Mouse (Mus musculus): Measurements from ENCODE around the gene Mef2d. TPM values are rescaled to one million over a fixed set of nuclear protein-coding genes. Genes with fewer than 3 reads are reported as not detected.

Mef2d gene
- total RNA-seq, 4 experiments from 2014 or later: 82.0 to 111 (median 89.0) TPM

DNA sequence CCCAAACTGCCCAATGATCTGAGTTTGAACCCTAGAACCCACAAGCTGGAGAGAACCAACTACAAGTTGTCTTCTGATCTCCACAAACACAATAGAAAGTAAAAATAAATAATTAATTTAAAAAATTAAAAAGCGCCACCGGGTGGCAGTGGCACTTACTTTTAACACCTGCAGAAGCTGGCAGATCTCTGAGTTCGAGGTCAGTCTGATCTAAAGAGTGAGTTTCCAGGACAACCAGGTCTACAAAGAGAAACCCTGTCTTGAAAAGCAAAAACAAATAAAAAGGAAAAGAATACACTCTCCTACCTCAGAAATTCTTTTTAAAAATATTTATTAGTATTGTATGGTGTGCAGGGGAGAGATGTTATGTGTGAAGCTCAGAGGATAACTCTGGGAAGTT, 4.4 kb upstream of the Mef2d start:
- no peak for DNase-seq

DNA sequence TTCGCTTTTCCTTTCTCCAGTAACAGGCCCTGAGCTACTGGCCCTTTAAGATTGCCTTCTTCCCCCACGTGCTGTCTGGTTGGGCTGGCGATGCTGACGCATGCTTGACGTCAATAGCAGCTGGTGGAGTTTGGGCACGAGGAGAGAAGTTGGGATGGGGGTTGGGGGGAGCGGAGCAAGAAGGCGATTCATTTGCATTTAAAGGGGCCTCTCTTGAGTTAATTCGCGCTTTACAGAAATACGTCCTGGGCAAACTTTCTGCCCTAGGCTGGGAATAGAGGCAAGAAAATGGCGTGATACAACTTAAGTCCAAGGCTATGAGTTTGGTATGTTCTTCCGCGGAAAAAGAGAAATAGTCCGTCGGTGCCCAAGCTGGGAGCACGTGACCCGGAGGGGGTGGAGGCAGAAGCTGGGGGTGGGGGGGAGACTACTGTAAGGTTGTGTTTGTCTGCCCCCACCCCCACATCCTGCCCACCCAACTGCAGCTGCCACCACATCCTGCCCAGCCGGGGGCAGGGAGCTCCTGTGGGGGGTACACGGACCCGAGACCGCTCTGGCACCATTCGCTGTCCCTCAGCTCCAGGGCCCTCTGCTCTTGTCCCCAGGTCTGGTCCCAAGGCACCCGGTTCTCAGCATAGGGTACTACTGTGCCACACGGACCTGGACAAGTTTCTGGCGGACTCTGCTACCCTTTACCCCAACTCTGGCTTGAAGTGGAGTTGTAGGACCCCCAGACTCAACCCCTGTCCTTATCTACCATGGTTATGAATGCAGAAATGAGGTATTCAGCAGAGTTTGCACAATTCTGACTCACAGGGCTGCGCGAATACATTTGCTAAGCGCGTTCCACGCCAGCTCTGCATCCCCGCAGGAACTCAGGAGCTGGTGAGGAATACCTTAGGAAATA, 3.6 kb upstream of the Mef2d start:
- peak; percentile 97 for DNase-seq

DNA sequence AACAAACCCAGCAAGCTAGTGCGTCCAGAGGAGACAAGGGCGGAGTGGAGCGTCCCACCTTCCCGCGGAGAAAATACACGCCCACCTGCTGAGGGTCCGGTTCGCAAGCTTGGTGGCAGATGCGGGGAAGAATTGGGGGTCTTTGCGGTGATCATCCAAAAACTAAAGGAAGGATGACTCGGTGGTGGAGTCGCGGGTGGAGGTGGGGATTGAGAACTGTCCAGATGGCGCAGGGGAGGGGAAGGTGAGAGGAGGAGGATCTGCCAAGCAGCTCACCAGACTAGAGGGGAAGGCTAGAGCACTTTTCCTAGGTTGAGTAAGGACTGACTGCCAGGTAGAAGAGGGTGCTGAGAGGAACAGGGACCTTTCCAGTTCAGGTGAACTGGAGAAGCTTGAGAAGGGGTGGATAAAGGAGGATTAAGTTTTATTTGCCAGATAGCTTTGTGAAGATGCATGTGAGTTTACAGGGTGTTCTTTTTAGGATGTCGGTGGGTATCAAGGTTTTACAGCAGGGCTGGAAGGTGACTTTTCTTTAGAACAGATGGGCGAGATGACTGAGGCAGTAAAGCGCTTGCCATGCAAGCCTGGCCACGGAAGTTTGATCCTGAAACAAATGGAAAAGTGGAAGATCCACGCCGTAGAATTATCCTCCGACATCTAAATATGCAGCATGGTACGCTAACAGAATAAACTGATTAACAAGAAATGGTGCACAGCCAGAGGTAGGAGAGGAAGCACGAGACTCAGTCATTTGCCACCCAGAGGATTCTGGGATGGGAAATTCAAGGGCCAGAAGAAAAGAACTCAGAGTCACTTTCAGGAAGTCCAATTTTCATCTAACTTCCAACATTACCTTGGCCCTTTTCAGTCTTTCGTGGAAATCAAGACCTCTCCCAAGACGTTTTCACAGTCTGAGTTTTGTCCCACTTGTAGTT, 2.7 kb upstream of the Mef2d start:
- DNase-seq: no peak

DNA sequence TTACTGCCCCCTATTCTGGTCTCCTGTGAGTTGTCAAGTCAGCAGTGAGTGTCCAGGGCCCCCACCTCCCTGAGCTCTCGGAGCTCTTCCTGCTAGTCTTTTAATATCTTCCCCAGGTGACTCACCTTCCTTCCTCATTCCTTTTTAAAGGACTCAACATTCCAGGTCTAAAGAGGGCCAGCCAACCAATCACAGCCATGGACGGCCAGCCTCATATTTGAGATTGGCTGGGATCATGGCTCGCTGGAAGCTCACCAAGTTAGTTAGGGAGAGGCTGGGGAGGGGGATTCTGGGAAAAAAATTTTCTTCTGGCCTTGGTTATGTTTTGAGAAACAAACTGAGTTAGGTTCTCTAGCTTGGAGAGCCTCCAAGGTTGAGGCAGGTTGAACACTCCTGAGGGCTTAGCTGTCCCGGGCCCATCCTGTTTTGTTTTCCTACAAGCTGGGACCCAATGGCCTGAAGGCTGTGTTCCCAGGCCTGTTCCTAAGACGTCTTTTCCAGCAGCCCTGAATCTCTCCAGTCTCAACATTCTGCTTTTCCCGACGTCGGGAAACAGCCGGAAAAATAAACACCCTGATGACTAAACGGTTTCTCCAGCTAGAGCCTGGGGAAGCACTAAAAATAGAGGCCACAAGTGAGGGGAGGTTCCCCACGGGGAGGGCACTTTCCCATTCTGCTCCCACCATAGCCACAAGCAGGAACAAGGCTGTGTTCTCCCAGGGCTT, 1.8 kb upstream of the Mef2d start:
- peak; percentile 29 for DNase-seq

DNA sequence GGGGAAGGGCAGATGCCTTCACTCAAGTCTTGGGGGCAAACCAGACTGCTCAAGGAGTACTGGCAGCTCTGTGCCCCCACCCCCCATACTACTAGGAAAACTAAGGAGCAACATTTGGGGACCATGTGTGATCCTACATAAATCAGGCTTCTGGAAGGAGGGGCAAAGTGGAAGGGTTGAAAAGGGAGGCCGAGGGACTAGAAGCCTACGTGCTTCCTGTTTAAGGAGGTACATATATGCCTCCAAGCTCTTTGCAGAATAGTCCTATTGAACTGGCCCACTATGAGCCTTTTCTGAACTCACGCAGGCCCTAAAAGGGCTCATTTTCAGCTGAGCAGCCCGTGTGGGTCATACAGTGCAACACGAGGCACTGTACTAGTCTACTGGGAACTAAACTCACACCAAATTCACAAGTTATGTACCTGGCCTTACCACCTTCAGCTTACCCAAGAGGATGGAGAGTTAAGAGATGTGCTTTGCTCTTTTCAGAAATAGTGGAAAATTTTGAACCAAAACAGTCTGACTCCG, 1.2 kb upstream of the Mef2d start:
- no peak for DNase-seq

DNA sequence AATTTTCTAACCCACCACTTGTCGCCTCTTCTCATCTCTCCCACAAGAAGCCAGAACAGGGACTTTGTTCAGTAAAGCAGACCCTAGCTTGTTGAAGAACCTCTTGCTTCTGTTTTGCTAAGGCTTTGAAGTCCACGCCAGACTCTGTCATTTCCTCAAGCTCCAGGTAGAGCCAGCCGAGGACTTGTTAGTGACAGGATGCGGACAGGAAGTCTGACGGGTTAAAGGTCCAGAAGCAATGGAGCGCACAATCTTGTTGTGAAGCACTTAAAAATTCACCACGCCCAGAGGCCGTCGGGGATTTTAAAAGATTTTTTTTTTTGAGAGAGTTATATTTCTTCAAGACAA, 759 bp upstream of the Mef2d start:
- peak; percentile 45 for DNase-seq

DNA sequence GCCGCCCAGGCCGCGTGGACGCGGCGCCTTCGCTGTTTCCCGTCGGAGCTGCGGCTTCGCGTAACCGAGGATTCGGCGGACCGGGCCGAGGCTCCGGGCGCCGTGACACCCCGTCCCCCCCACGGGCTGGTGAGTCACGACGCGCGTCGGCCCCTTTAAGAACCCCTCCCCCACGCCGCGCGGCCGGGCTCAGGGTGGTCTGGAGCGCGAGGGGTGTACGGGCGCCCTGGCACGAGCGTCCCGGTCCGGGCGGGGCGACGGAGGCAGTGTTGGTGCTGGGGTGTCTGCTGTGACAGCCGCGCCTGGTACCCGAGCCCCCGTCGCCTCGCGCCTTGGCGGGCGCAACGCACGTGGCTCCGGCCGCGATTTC, 359 bp downstream of the Mef2d start:
- DNase-seq: peak; percentile 62

DNA sequence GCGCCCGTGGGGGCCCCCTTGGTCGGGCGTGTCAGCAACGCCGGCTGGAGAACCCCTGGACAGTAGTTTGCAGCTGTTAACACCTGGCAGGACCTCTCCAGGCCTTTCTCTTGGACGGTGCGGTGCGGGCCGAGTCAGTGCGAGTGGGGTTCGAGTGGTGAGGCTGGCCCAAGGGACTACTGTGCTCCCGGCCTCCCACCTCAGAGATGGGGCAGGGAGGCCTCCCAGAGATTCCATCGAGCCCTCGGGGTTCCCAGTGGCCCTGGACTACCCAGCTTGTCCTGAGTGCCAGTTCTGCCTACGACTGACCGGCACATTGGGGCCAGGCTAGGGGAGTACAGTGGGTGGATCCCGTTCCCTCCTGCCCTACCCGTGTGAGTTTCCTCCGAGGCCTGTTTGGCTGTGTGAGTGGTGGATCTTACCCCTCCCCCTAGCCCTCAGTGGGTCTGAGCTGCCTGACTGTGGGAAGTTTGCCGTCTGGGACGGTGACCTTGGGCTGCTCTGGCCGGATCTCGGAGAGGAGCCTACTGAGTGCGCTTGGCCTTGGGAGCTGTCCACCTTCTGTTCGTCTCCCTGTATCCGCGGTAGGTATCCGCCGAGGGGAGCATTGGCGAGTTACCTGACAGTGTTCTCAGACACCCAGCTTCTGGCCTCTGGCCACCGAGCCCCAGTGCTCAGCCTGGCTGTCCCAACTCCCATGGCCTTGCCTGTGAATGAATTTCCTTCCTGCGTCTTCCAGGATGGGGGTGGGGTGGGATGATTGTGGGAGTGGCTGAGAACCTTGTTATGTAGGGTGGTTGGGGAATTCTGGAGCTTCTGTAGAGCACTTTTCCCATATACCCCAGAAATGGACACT, 972 bp downstream of the Mef2d start:
- DNase-seq: peak; percentile 83

DNA sequence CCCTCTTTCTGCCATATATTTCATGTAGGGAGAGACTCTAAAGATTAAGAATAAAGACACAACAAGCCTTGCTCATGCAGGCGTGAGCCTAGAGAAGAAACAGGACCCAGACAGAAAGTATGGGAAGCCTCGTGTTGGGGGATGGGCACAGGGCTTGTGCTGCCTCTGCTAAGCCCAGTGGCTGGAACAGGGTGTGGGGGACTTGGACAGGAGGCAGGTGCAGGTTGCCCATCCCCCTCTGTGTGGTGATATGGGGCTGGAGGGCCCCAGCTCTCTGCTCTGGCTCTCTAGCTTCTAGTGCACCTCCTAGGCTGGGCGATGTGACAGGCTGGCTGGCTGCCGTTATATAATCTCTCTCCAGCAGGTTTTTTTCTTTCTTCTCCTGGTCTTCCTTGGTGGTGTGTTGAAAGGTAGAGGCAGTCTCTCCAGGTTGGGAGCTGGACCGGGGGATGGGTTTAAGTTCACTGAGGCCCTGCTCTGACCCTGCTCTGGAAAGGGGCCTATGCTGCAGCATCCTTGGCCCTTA, 1.9 kb downstream of the Mef2d start:
- no peak for DNase-seq

DNA sequence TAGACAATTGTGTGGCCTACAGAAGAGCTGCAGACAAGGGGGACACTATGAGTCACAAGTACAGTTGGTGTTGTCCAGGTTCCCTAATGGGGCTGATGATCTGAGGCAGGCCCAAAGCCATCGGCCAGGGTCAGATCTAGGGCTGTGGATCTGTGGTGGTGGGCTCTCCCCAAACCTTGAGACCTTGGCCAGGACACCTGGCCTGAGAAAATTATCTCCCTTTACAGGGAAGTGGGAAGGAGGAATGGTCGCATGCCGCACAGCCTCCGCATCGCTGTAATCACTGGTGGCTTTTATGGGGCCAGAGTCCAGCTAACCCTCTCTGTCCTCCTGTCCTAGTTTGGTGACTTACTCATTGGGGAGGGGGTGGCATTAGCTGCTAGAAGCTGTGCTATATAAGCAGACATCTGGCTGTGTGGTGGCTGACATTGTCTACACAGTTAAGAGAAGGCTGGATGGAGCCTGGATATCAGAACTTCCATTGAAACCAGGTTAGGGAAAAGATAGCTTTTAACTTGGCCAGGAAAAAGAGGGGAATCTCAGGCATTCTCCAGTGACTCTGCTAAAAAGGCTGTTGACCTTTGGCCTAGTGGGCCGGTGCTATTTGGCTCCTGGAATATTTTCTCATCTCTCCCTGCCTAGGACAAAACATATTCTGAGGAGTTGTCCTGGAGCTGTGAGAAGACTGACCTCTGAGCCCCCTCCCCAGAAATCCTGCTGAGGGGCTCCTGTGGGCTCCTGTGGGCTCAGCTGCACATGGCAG, 2.7 kb downstream of the Mef2d start:
- no peak for DNase-seq

DNA sequence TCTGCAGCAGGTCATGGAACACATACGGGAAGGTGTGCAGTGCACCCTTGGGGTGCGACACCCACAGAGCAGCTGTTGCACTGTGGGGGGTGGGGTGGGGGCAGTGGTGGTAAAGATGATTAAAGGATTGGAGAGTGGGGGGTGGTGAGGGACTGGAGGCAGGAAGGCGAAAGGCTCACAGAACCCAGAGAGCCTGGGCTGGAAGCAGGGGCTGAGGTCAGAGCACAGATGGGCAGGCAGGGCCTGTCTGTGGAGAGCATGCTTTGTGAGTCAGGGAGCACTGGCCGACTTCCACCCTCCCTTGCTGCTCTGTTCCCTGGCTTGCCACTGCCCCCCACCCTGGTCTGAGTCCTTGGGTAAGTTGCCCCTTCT, 3.2 kb downstream of the Mef2d start:
- no peak for DNase-seq

DNA sequence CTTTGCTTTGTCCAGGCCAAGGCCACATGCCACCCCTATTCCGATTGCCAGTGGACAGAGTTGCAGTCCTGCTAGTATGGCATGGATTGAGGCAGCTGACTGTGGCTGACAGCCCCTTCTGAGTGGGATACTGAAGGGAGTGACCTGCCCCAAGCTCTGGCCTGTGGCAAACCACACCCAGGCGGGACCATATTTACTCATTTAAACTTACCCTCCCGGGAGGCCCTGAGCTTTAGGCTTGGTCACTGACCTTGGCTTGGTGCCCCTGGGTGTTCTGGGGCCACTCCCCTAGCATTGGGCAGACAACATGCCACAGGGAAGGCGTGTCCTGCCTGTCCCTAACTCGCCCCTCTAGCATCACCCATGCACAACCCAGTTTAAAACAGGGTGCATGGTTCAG, 3.8 kb downstream of the Mef2d start:
- DNase-seq: peak; percentile 69

DNA sequence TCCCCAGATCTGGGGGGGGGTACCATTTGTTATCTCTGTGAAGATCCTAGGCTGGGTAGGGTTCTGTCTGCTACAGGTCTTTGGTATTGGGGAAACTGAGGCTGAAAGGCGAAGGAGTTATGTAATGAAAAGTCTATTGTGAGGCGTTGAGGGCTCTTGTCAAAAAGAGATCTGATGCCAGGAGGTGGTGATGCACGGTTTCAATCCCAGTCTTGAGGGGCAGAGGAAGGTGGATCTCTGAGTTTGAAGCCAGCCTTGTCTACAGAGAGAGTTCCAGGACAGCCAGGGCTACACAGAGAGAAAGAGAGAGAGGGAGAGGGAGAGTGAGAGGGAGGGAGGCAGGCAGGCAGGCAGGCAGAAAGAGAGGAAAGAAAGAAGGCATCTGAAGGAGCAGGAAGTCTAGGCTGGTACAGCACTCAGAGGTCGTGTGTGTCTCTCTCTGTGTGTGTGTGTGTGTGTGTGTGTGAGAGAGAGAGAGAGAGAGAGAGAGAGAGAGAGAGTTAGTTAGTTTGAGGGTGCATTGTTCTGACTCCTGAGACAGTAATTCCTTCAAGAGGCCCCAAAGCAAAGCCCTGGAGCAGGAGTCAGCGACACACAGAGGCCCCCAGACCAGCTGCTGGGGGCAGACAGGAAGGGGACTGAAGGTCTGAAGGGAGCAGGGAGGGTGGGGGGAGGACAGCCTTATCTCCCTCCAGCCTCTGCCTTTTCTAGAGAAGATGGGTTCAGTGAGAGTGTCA, 4.4 kb downstream of the Mef2d start:
- no peak for DNase-seq

DNA sequence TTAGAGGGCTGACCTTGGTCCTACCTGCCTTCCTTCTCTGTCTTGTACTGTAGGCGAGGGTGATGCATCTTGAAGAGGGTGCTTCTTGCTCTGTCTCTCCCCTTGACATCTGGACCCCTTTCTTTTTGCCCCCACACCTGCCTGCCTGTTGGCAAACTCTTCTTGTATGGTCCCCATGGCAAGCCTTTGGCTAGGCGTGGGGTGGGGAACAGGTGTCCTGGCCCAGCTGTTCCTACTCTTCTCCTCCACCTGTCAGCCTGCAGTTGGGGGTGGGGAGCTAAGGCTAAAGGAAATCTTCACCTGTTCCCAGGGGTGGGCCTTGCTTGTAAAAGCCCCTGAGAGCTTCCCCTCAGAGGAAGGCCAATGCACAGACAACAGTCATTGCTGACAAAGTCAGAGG, 5.3 kb downstream of the Mef2d start:
- DNase-seq: no peak

DNA sequence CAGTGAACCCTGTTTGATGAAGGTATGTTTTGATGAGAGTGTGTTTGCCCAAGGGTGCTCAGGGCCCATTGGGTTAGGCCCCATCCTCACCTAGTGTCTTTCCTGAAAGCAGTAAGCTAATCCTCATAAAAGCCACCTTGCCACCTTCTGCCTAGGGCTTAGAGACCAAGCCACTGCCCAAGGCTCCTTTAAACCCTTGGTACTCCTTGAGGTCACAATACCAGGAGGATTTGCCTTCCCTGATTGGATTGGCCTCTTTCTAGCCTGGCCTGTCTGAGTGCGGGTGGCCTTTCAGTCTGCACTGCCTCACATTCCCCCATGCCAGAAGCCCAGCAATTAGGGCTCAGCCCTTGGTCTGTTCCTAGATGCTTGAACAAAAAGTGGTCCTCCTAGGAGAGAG, 5.7 kb downstream of the Mef2d start:
- no peak for DNase-seq

DNA sequence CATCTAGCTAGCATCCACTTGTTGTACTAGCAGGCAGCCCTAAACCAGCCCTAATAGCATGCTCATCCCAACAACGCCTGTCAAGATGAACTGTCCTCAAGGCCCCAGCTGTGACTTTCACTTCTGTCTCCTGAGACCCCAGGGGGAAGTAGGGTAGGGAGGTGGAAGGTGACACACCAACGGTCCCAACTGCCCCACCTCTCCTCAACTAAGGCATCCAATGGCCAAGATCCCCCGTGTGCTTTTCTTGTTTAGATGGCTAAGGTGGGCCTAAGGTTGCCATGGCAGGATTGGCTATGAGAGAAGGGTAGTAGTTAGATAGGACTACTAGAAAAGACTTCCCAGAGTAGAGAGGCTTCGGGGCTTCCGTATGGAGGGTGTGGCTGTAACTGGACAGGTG, 6.2 kb downstream of the Mef2d start:
- no peak for DNase-seq

DNA sequence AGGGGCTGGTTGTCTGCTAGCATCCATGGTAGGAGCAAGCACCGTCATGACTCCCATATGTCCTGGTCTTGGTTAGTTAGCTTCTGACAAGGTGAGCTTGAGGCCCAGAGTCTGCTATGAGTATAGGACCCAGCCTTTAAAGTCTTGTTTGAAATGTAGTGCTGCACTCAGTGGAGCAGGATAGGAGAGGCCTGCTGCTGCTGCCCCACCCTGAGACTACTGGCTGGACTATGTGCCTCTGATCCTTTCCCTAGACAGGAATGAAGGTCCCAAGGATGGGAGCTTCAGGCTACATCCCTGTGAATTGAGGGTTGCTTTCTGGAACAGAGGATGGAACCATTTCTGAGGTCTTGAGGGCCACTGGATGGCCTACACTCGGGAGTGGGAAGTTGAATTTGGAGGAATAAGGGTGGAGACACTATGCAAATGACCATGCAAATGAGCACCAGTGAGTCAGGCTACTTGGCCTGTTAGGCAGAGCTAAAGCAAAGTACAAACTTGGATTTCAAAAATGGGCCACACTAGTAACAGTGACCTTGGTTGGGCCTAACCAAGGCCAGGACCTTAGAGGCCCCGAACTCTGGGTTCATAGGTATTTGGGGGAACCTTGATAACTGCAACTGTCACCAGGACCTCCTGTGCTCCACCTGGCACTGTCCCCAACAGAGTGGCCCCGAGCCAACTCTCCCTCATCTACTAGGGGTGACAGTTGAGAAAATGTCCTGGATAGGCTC, 6.8 kb downstream of the Mef2d start:
- DNase-seq: peak; percentile 90

DNA sequence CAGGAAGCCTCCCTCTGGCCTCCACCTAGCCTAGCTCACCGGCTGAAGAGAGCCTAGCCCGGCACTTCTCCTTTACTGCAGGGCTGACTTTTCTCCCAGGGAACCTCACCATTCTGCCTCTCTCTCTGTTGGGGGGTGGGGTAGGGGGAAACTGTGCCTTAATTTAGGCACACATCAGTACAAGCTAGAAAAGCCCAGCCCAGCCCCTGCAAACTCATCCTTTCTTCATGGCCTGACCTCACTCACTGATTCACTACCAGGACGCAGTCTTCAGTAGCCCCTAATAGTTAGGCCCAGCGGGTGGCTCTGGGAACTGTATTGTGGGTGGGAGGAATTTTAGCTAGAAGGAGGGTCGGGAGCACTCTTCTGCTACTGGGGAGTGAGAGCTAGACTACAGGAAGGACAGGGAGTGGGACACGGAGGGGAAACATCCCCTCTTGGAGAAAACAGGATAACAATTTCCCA, 7.4 kb downstream of the Mef2d start:
- DNase-seq: no peak
